Mouse (Mus musculus) ES-Bruce4 (cell line): ENCODE measurements around the gene Cmklr1. TPM values are rescaled to one million over a fixed set of nuclear protein-coding genes. Genes with fewer than 3 reads are reported as not detected.

Source experiments
- H3K27ac ChIP-seq: 2 replicates; pipeline ENCODE4 v1.5.1; 2012; ENCODE audit warnings: low read length, inconsistent platforms; ENCODE audit not compliant: insufficient read depth
- H3K27me3 ChIP-seq: 2 replicates; pipeline ENCODE4 v1.6.1; 2012; ENCODE audit warnings: mild to moderate bottlenecking, low read length, inconsistent platforms; ENCODE audit not compliant: control insufficient read depth, poor library complexity, insufficient read depth, severe bottlenecking
- H3K36me3 ChIP-seq: 2 replicates; pipeline ENCODE4 v1.6.1; 2012; ENCODE audit warnings: inconsistent platforms, mild to moderate bottlenecking, low read length, moderate library complexity; ENCODE audit not compliant: control insufficient read depth, poor library complexity, insufficient read depth, severe bottlenecking
- H3K4me1 ChIP-seq: one replicate; pipeline ENCODE4 v1.8.1; 2011; ENCODE audit warnings: low read length; ENCODE audit not compliant: control insufficient read depth, insufficient read depth
- H3K4me3 ChIP-seq: 2 replicates; pipeline ENCODE4 v1.5.1; 2011; ENCODE audit warnings: low read depth, mild to moderate bottlenecking, low read length
- H3K9ac ChIP-seq: 2 replicates; pipeline ENCODE4 v1.6.1; 2012; ENCODE audit warnings: low read depth, mild to moderate bottlenecking, inconsistent platforms; ENCODE audit not compliant: poor library complexity, severe bottlenecking
- H3K9me3 ChIP-seq: replicated peaks from 2 replicates; pipeline ENCODE4 v1.6.1; 2012; ENCODE audit warnings: mild to moderate bottlenecking, low read length, inconsistent platforms; ENCODE audit not compliant: control insufficient read depth, poor library complexity, insufficient read depth, severe bottlenecking
- CTCF ChIP-seq: IDR thresholded peaks from one replicate; pipeline ENCODE4 v1.8.1; 2011; ENCODE audit warnings: low read depth, low read length
- EP300 ChIP-seq: IDR thresholded peaks from 2 replicates; pipeline ENCODE4 v1.6.1; 2011; ENCODE audit warnings: low read depth, low read length; ENCODE audit not compliant: insufficient read depth
- POLR2A ChIP-seq: IDR thresholded peaks from one replicate; pipeline ENCODE4 v1.8.1; 2011; ENCODE audit warnings: low read length; ENCODE audit not compliant: insufficient read depth
- polyA plus RNA-seq: library from polyadenylated mRNA; stranded (reverse); fragments of >200 nt; gene quantifications from 2 replicates; pipeline ENCODE4 v1.2.4, GENCODE M21; 2011; ENCODE audit warnings: low read depth; ENCODE audit not compliant: missing spikeins, insufficient read depth, insufficient read length

The Cmklr1 gene
- polyA plus RNA-seq, 1 experiment: 2.1 TPM

DNA sequence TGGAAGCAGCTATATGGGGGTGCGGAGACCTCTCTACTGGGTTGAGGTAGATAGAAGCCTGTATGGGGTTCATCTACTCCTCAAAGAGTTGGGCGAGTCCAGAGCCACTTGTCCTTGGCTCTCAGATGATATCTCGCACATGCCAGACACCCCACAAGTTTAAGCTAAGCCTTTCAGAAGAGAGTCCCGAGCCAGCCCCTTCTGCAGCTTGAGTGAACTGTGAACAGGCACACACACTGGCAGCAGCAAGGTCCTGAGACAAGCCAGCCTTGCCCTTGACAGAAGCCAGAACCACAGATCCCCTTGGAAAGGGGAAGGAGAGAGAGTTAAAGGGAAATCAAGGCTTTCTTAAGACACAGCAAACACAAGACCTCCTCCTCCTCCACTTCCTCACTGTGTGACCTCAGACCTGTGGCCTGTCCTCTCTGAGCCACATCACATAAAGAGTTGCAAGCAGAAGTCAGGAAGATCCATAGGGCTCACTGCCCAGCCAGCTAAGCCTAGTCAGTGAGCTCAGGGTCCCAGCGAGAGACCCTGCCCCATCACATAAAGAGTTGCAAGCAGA lies 1.5 kb downstream of the Cmklr1 start:
- TF ChIP-seq POLR2A (no peak), EP300 (no peak), CTCF (no peak)
- H3K4me3 ChIP-seq: no peak overlapping the region
- peaks cover 6% of the 10 kb centered on the region for H3K4me1 ChIP-seq
- no peaks in the 10 kb centered on the region for H3K27me3 ChIP-seq
- H3K9ac ChIP-seq: no peak overlapping the region
- H3K36me3 ChIP-seq: no peaks in the 10 kb centered on the region
- H3K9me3 ChIP-seq: no peaks in the 10 kb centered on the region
- no peak overlapping the region for H3K27ac ChIP-seq

GRCm38 (mm10) chr5:113647141-113647540 lies 3.1 kb downstream of the Cmklr1 start:
- Histone ChIP-seq H3K9ac (no peak overlapping the region), H3K4me1 (peaks cover 3% of the 10 kb centered on the region), H3K27ac (no peak overlapping the region), H3K27me3 (no peaks in the 10 kb centered on the region), H3K4me3 (no peak overlapping the region), H3K36me3 (no peaks in the 10 kb centered on the region), H3K9me3 (no peaks in the 10 kb centered on the region)
- no peak for TF ChIP-seq POLR2A
- TF ChIP-seq CTCF: no peak
- TF ChIP-seq EP300: no peak

DNA sequence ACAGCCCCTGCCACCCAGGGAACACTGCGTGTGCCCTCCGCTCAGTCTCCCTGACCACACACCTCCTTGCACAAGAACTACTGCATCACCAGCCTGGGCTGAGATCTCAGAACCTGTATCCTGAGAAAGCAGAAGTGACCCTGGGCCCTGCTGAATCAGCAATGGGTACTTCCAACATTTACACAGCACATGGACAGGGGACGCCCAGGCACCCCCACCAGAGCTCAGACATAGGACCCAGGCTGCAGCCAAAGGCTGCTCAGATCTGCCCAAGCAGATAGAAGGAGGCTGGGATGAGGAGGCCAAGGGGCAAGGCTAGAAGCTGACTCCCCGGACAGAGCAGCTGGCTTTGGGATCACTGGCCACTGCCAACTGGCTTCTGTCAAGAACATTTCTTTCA lies 5.7 kb downstream of the Cmklr1 start:
- H3K27ac ChIP-seq: no peak overlapping the region
- TF ChIP-seq EP300: no peak
- no peak for TF ChIP-seq CTCF
- TF ChIP-seq POLR2A: no peak

GRCm38 (mm10) chr5:113643107-113643848 lies 6.9 kb downstream of the Cmklr1 start:
- Histone ChIP-seq H3K4me3 (peak overlapping the region; percentile 29), H3K4me1 (no peaks in the 10 kb centered on the region), H3K9me3 (no peaks in the 10 kb centered on the region), H3K9ac (no peak overlapping the region), H3K27ac (no peak overlapping the region), H3K27me3 (no peaks in the 10 kb centered on the region), H3K36me3 (no peaks in the 10 kb centered on the region)
- no peak for TF ChIP-seq EP300
- no peak for TF ChIP-seq POLR2A
- TF ChIP-seq CTCF: no peak

More for the DNA sequence above, 5.7 kb downstream of the Cmklr1 start:
- Histone ChIP-seq H3K27me3 (no peaks in the 10 kb centered on the region), H3K9ac (no peak overlapping the region), H3K9me3 (no peaks in the 10 kb centered on the region), H3K4me3 (no peak overlapping the region), H3K36me3 (no peaks in the 10 kb centered on the region), H3K4me1 (no peaks in the 10 kb centered on the region)

- Histone ChIP-seq H3K4me1 (no peaks in the 10 kb centered on the region), H3K4me3 (no peak overlapping the region), H3K9ac (no peak overlapping the region), H3K27ac (no peak overlapping the region), H3K9me3 (no peaks in the 10 kb centered on the region), H3K36me3 (no peaks in the 10 kb centered on the region), H3K27me3 (no peaks in the 10 kb centered on the region)
- TF ChIP-seq EP300: no peak
- no peak for TF ChIP-seq POLR2A
- TF ChIP-seq CTCF: no peak
Observed at GRCm38 (mm10) chr5:113641066-113641465, 9.2 kb downstream of the Cmklr1 start.

DNA sequence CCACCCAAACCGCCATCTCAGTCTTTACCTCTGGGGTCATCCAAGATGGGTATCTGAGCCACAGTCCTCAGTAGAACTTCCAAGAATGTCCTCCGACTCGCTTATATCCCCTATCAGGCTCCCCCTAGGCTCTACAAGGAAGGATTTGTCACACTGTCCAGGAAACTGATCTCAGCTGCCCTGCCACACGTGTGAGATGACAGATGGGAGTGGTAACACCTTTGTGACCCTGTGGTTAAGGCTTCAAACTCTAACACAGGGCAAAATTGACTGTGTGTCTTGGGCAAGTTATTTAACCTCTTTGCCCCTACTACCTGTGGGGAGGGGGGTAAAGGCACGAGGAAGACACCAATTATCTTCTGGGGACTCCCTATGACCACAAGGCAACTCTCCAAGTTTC lies 11.1 kb downstream of the Cmklr1 start:
- no peak overlapping the region for H3K4me3 ChIP-seq
- no peaks in the 10 kb centered on the region for H3K27me3 ChIP-seq
- no peaks in the 10 kb centered on the region for H3K36me3 ChIP-seq
- no peak overlapping the region for H3K27ac ChIP-seq
- H3K4me1 ChIP-seq: no peaks in the 10 kb centered on the region
- H3K9me3 ChIP-seq: no peaks in the 10 kb centered on the region
- TF ChIP-seq CTCF (no peak), EP300 (no peak), POLR2A (no peak)
- no peak overlapping the region for H3K9ac ChIP-seq
